Mouse (Mus musculus) Patski (cell line): Measurements from ENCODE around the gene Tmem189. TPM values are rescaled to one million over a fixed set of nuclear protein-coding genes. Genes with fewer than 3 reads are reported as not detected.

Experiments used
- ATAC-seq: fragments of 100-300 bp; one replicate; pipeline ENCODE4 v1.8.0; 2021
- CTCF ChIA-PET: fragments of 350-600 bp; sonication (Branson Sonifier 250); formaldehyde crosslinking; loops from one replicate; lab custom pipeline; 2022; ENCODE audit warnings: inconsistent platforms; lab: Charles Lee
- POLR2A ChIA-PET: fragments of 350-600 bp; sonication (Branson Sonifier 250); formaldehyde crosslinking; loops from one replicate; lab custom pipeline; 2022; ENCODE audit warnings: antibody characterized with exemption, inconsistent platforms; lab: Charles Lee
- DNase-seq: peaks from one replicate; pipeline ENCODE4 v3.0.0-alpha.2; 2011; ENCODE audit warnings: low read depth, low spot score
- H3K27me3 ChIP-seq: fragments of 371-371 bp; one replicate; pipeline ENCODE4 v1.5.1; 2021
- CTCF ChIP-seq: fragments of 100-300 bp; IDR thresholded peaks from one replicate; pipeline ENCODE4 v1.5.1; 2021
- in situ Hi-C: fragments of 300-500 bp; cut with MboI; formaldehyde crosslinking; loops from 3 replicates; pipeline ENCODE4 v1.11.1; 2018; ENCODE audit warnings: low pct_unique_long_range_greater_than_20kb, mixed read lengths
- polyA plus RNA-seq: library from polyadenylated mRNA; unstranded; gene quantifications from one replicate; pipeline ENCODE4 v1.2.3, GENCODE M21; 2021

Tmem189 gene
- polyA plus RNA-seq, 1 experiment from 2014 or later, result 36.1 TPM

DNA sequence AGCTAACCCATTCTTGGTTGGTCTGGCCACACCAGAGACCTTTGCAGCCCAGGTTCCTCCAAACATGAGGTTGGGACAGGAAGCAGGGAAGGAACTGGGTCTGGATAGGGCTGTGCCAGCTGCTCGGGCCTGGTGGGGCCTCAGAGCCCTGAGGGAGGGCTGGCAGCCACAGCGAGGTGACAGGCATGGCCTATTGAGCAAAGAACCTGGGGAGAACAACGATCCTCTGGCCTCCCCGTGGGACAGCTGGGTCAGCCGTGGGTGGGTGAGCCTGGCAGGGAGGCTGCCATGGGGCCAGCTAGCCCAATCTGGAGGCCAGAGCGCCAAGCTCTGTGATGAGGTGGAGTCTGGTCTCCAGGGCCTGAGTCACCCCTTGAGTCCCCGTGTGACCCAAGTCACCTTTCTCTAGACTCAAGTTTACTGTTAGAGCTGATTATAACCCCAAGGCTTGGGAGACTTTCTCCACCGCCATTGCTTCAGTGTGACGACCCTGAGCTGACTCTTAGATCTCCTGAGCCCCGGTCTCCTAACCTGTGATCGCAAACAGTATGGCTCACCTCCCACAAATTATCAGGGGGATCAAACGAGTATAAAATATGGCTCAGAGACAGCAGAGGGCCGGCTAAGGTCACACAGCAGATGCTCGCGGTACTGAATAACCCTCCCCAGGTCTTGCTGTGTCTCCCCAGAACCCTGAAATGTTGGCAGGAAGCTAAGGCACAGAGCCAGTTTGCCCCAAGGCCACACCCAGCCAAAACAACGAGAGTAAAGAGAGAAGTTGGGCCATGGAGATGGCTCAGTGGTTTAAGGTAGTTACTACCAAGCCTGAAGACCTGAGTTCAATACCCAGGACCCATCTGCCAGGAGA is 3.0 kb downstream of the Tmem189 start:
- TF ChIP-seq CTCF, result no peak
- CTCF ChIA-PET, result interaction anchor here (1.3 to 4.9 kb wide), 4 partner anchors 45 to 206 kb away, joined by 3 to 106 read pairs (median 3); no protein-coding TSS in a partner anchor
- in situ Hi-C loops, result loop anchor here (5.0 kb wide), 2 partner anchors 91 to 206 kb away; no protein-coding TSS in a partner anchor
- ATAC-seq (no peak), DNase-seq (no peak)
- POLR2A ChIA-PET, result interaction anchor here (0.7 to 1.8 kb wide), 2 partner anchors 87 to 205 kb away, joined by 3 to 10 read pairs; no protein-coding TSS in a partner anchor
- H3K27me3 ChIP-seq, result no peaks in the 10 kb centered on the region

DNA sequence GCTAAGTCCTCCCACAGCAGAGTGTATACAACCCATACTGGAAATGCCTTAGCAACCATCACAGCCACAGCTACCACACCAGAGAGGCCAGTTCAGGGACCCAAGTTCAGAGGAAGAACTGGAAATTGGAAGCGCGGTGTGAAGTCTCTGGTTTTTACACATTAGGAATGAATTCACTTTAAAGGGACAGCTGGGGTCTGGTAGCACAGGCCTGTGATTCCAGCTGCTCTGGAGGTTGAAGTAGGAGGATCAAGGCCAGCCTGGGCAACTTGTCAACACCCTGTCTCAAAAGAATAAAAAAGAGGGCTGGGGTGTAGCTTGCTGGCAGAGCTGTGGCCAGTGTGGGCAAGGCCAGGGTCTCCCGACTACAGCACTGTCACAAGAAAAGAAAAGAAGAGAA is 3.8 kb downstream of the Tmem189 start:
- CTCF ChIA-PET, result interaction anchor here (0.7 to 4.9 kb wide), 8 partner anchors 46 to 466 kb away, joined by 3 to 106 read pairs (median 3); no protein-coding TSS in a partner anchor
- no peaks in the 10 kb centered on the region for H3K27me3 ChIP-seq
- DNase-seq (no peak), ATAC-seq (no peak)
- in situ Hi-C loops, result loop anchor here (5.0 kb wide), 2 partner anchors 91 to 206 kb away; no protein-coding TSS in a partner anchor
- POLR2A ChIA-PET, result interaction anchor here (0.7 to 1.8 kb wide), 3 partner anchors 88 to 210 kb away, joined by 3 to 10 read pairs (median 5); no protein-coding TSS in a partner anchor
- no peak for TF ChIP-seq CTCF

DNA sequence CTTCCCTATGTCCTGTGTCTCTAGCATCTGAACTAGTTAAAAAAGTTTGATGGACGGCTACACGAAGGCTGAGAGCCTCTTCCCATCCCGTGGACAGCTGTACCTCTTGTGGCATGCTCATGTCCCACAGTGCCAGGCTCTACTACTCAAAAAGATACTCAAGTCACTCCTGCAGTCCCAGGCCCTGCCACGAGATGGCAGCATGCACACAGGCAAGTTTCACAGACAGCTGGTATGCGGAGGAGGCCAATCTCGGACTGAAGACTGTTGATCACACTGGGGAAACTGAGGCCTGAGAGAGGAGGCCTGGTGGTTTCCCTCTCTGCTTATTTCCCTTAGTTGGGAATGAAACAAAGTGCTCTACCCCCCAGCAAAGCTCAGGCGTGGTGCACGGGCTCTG is 4.5 kb downstream of the Tmem189 start:
- no peak for DNase-seq
- no peaks in the 10 kb centered on the region for H3K27me3 ChIP-seq
- TF ChIP-seq CTCF, result no peak
- ATAC-seq, result no peak
- ChIA-PET CTCF (interaction anchor here (0.7 to 4.9 kb wide), 10 partner anchors 10 to 466 kb away, joined by 3 to 106 read pairs (median 3); no protein-coding TSS in a partner anchor), POLR2A (interaction anchor here (0.5 to 1.8 kb wide), 3 partner anchors 205 to 211 kb away, joined by 3 to 10 read pairs (median 5); no protein-coding TSS in a partner anchor)
- in situ Hi-C loops, result loop anchor here (5.0 kb wide), 2 partner anchors 92 to 207 kb away; no protein-coding TSS in a partner anchor

DNA sequence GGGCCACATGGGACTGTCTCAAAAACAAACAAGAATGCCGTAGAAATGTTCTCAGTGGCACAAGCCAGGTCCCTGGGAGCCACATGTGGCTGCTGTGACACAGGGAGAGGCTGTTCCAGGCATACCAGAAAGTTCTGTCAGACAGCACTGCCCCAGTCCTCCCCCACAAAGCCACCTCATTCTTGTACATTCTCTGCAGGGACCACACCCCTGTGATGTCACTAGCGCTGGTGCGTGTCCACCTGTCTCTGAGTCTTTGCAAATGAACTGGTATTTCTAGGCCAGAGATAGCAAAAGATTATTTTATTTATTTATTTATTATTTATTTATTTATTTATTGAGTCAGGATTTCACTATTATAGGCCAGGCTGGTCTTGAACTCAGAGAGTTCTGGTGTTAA is 5.9 kb downstream of the Tmem189 start:
- ATAC-seq, result no peak
- in situ Hi-C loops, result no loop called here
- CTCF ChIA-PET, result interaction anchor here (1.3 to 5.2 kb wide), 2 partner anchors 9 to 208 kb away, joined by 4 to 94 read pairs; no protein-coding TSS in a partner anchor
- no peak for TF ChIP-seq CTCF
- no peak for DNase-seq
- H3K27me3 ChIP-seq, result no peaks in the 10 kb centered on the region
- POLR2A ChIA-PET, result no interaction called here

DNA sequence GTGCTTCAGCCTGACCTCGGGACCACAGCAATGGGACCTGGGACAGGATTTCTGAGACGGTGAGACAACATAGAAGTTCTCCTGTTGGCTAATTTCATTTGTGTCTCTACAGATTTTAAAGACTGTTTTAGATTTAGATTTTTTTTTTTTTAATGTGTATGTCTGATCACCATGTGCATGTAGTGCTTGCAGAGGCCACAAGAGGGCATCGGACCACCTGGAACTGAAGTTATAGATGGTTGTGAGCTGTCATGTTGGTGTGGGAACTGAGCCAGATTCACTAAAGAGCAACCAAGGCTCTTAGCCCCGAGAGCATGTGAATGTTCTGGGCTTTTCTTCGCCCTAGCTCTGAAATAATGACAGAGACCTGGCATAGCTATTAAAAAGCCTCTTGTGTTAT is 9.0 kb downstream of the Tmem189 start:
- in situ Hi-C loops, result no loop called here
- POLR2A ChIA-PET, result interaction anchor here (1.4 kb wide), 1 partner anchor 215 kb away, joined by 6 read pairs; no protein-coding TSS in a partner anchor

DNA sequence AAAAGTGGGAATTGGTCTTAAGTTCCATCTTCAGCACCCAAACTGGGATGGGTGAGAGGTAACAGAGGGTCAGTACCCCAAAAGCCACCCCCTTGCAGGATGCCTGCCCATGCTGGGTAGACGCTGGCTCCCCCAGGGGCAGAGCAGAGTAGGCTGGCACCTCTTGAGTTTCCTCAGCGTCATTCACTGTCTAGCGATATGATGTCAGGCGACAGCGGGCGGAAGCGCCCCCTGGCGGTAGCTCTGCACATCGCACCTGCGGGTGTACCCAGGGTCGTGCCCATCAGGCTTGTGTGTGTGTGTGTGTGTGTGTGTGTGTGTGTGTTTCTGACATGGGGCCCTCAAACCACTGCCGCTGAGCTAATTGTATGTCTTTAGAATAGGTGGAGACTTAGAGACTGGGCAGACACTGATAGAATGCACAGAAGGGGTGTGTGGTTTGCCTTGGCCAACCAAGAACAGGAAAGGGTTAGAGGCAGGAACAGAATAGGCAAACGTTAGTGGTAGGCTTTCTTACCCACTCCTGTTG is 9.7 kb downstream of the Tmem189 start:
- no peaks in the 10 kb centered on the region for H3K27me3 ChIP-seq
- no peak for TF ChIP-seq CTCF
- ATAC-seq (peak; percentile 28), DNase-seq (no peak)
- in situ Hi-C loops, result loop anchor here (5.0 kb wide), 1 partner anchor 38 kb away; no protein-coding TSS in a partner anchor
- ChIA-PET CTCF (interaction anchor here (0.7 to 5.2 kb wide), 19 partner anchors 9 to 270 kb away, joined by 3 to 94 read pairs (median 5); partner anchors contain the start of gene Gm20431), POLR2A (interaction anchor here (0.6 to 1.4 kb wide), 2 partner anchors 216 to 285 kb away, joined by 3 to 6 read pairs; no protein-coding TSS in a partner anchor)

More for the DNA sequence above, 9.0 kb downstream of the Tmem189 start:
- CTCF ChIA-PET, result interaction anchor here (0.7 to 5.2 kb wide), 22 partner anchors 9 to 281 kb away, joined by 3 to 94 read pairs (median 4); partner anchors contain the start of gene Gm20431
- DNase-seq, result no peak
- no peak for ATAC-seq
- no peak for TF ChIP-seq CTCF
- no peaks in the 10 kb centered on the region for H3K27me3 ChIP-seq

DNA sequence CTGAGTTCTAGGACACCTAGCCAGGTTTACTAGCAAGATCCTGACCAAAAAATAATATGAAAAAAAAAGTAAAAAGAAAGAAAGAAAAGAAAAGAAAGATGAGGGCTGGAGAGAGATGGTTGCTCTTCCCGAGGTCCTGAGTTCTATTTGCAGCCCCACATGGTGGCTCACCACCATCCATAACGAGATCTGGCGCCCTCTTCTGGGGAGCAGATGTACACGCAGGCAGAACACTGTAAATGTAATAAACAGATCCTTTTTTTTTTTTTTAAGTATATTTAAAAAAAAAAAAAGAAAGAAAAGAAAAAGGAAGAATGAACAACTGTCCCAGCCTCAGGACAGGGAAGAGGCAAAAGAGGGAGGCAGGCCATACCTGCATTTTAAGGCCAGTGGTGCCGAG is 11.0 kb downstream of the Tmem189 start:
- no peak for TF ChIP-seq CTCF
- in situ Hi-C loops, result loop anchor here (5.0 kb wide), 1 partner anchor 36 kb away; no protein-coding TSS in a partner anchor
- CTCF ChIA-PET, result interaction anchor here (1.1 to 5.2 kb wide), 5 partner anchors 8 to 213 kb away, joined by 3 to 94 read pairs (median 3); no protein-coding TSS in a partner anchor
- ATAC-seq (no peak), DNase-seq (no peak)
- POLR2A ChIA-PET, result no interaction called here
- no peaks in the 10 kb centered on the region for H3K27me3 ChIP-seq

DNA sequence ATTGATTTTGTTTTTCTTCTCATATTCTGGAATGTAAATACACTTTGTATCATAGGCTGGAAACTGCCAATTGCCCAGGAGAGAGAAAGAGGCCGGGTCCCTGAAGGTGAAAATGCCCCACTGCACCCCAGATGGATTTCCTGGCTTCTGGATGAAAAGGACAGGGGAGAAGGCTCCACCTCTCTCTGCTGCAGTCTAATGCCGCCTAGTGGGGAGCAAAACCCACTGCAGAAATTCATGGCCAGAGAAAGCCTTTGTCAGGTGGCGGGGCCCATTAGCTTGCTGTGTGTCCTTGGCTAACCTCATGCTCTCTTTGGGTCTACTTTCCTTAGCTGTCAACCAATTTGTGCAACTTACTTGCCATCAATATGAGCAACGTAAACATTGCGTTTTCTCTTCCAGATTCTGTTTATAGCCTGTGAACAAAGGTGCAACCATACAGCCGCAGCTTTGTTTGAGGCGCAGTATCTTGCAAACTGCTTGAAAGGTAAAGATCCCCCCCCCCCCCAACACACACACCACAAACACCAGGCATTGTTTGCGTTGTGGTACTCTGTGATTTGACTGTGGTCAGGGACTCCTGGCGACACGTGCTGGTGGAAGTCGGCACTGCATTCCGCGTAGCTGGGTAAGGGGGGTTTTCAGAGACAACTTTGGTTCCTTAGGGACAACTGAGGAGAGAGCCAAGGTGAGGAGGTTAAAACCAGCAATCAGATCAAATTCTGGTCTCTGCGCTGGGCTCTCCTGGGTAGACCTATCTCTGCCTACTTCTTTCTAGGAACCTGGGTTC is 14.3 kb downstream of the Tmem189 start:
- DNase-seq (no peak), ATAC-seq (no peak)
- in situ Hi-C loops, result loop anchor here (5.0 kb wide), 1 partner anchor 33 kb away; no protein-coding TSS in a partner anchor
- H3K27me3 ChIP-seq, result no peaks in the 10 kb centered on the region
- ChIA-PET POLR2A (no interaction called here), CTCF (interaction anchor here (1.0 kb wide), 1 partner anchor 9 kb away, joined by 4 read pairs; no protein-coding TSS in a partner anchor)
- peak; percentile 73 for TF ChIP-seq CTCF

DNA sequence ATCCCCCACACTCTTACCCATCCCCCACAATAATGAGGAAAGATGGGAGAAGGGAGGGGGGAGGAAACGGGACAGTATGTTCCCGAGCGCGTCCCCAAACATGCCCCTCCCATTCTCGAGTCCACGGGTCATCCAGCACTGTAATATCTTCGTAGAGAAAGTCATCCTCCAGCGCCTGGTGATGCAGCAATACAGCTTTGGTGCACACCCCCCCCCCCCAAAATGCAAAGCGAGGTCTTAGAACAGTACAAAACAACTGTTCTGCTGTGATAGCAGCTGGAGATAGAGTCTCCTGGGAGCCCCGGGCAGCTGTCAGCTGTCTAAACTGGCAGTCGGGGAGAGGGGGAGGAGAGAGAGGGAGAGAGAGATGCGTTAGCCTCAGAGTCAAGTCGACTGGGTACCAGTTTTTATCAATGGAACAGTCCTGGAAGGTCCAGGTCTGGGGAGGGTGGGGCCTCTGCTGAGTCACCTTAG is 17.4 kb downstream of the Tmem189 start:
- TF ChIP-seq CTCF, result no peak
- POLR2A ChIA-PET, result no interaction called here
- in situ Hi-C loops, result loop anchor here (5.0 kb wide), 1 partner anchor 140 kb away; no protein-coding TSS in a partner anchor
- DNase-seq (no peak), ATAC-seq (no peak)
- no peaks in the 10 kb centered on the region for H3K27me3 ChIP-seq
- CTCF ChIA-PET, result interaction anchor here (0.7 to 1.0 kb wide), 2 partner anchors 67 to 223 kb away, joined by 3 to 5 read pairs; no protein-coding TSS in a partner anchor
